Mouse (Mus musculus) left cerebral cortex, postnatal 14 days (tissue): ENCODE data around the gene BC025446. TPM values are rescaled to one million over a fixed set of nuclear protein-coding genes. Genes with fewer than 3 reads are reported as not detected.
"Not testable (repeated sequence)": the region's sequence is repeated elsewhere in the genome, so short reads cannot be mapped to it uniquely, and the experiment has no call there.

ENCODE experiments used
- DNase-seq, 2 experiments: peaks; one replicate each; pipeline ENCODE4 v3.0.0; 2021 to 2022; ENCODE audit warnings: low spot score in 2 of 2, mixed read lengths in 1 of 2
- intact Hi-C: fragments of 180-260 bp; cut with DNase I; formaldehyde crosslinking; loops from one replicate; pipeline ENCODE4 v1.15.1; 2025
- long read RNA-seq, 2 experiments: library from polyadenylated mRNA; stranded (forward); transcript quantifications; one replicate each; pipeline ENCODE4 v2.0.0; 2021
- total RNA-seq, 2 experiments: library from RNA; stranded (reverse); gene quantifications; 2 replicates each; pipeline ENCODE4 v1.2.3; 2021

Gene BC025446
- total RNA-seq: not detected
- long read RNA-seq, experiment 1: 0 reads
- long read RNA-seq, experiment 2: 0 reads

GRCm38 (mm10) chr15:75215778-75216691 lies at the start of gene BC025446:
Gene BC025446 (plus strand): TSS chr15:75216376.
- intact Hi-C loops: no loop called here
- no peak for DNase-seq

- intact Hi-C loops: no loop called here
- DNase-seq: peak in 1 of 2 experiments; percentile 12
These were observed 40.7 kb upstream of the BC025446 start for GRCm38 (mm10) chr15:75175506-75175905.

- intact Hi-C loops: no loop called here
- DNase-seq: no peak
These were observed 29.9 kb upstream of the BC025446 start for GRCm38 (mm10) chr15:75186291-75186690.

- intact Hi-C loops: no loop called here
These were observed 27.1 kb upstream of the BC025446 start for GRCm38 (mm10) chr15:75189116-75189515.

GRCm38 (mm10) chr15:75190560-75190959 lies 25.6 kb upstream of the BC025446 start:
- intact Hi-C loops: not testable (repeated sequence)
- DNase-seq: peak in 1 of 2 experiments; percentile 13

More at GRCm38 (mm10) chr15:75189116-75189515, 27.1 kb upstream of the BC025446 start:
- DNase-seq: no peak

GRCm38 (mm10) chr15:75216831-75217230 lies 655 bp downstream of the BC025446 start:
- DNase-seq: no peak
- intact Hi-C loops: no loop called here

GRCm38 (mm10) chr15:75221942-75222341 lies 5.8 kb downstream of the BC025446 start:
- intact Hi-C loops: no loop called here
- no peak for DNase-seq

- intact Hi-C loops: no loop called here
- no peak for DNase-seq
These were observed 21.6 kb downstream of the BC025446 start for GRCm38 (mm10) chr15:75237736-75238288.

GRCm38 (mm10) chr15:75240558-75240957 lies 24.4 kb downstream of the BC025446 start:
- intact Hi-C loops: no loop called here
- DNase-seq: no peak

GRCm38 (mm10) chr15:75242756-75243640 lies 26.8 kb downstream of the BC025446 start:
- intact Hi-C loops: no loop called here
- no peak for DNase-seq

GRCm38 (mm10) chr15:75254671-75255070 lies 38.5 kb downstream of the BC025446 start:
- intact Hi-C loops: no loop called here
- no peak for DNase-seq

GRCm38 (mm10) chr15:75265863-75266262 lies 49.7 kb downstream of the BC025446 start:
- DNase-seq: no peak
- intact Hi-C loops: no loop called here

- intact Hi-C loops: no loop called here
- no peak for DNase-seq
These were observed 50.5 kb downstream of the BC025446 start for GRCm38 (mm10) chr15:75266626-75267025.

- intact Hi-C loops: no loop called here
- no peak for DNase-seq
These were observed 51.9 kb downstream of the BC025446 start, which contains the start of gene Ly6f for GRCm38 (mm10) chr15:75268121-75268520. Gene Ly6f (plus strand): TSS chr15:75268421.

- intact Hi-C loops: no loop called here
These were observed 53.0 kb downstream of the BC025446 start for GRCm38 (mm10) chr15:75268916-75269829.

GRCm38 (mm10) chr15:75270169-75270568 lies 54.0 kb downstream of the BC025446 start:
- no peak for DNase-seq
- intact Hi-C loops: no loop called here

More at GRCm38 (mm10) chr15:75268916-75269829, 53.0 kb downstream of the BC025446 start:
- DNase-seq: no peak

GRCm38 (mm10) chr15:75270691-75271362 lies 54.7 kb downstream of the BC025446 start:
- intact Hi-C loops: no loop called here
- no peak for DNase-seq

- intact Hi-C loops: no loop called here
These were observed 55.2 kb downstream of the BC025446 start for GRCm38 (mm10) chr15:75271426-75271825.

More at GRCm38 (mm10) chr15:75271426-75271825, 55.2 kb downstream of the BC025446 start:
- DNase-seq: no peak
